Mouse (Mus musculus): ENCODE results near the gene Pigr.

The Pigr gene

GRCm38 (mm10) chr1:130887354-130887753 is 60.9 kb downstream of the Pigr start, which contains the start of gene Il24:
Il24 (minus strand) TSS chr1:130887454.
- DNase-seq = no peak

- no peak for DNase-seq
Measured at GRCm38 (mm10) chr1:130892446-130892845, 66.0 kb downstream of the Pigr start.

GRCm38 (mm10) chr1:130893329-130894040 is 67.0 kb downstream of the Pigr start:
- DNase-seq = no peak

GRCm38 (mm10) chr1:130894468-130894867 is 68.0 kb downstream of the Pigr start:
- no peak for DNase-seq

All from spleen, adult 18-20 months (tissue).